Mouse (Mus musculus): ENCODE results near the gene Ago3. TPM values are rescaled to one million over a fixed set of nuclear protein-coding genes. Genes with fewer than 3 reads are reported as not detected.

The Ago3 gene
- total RNA-seq, 2 experiments from 2014 or later = 19.6 to 20.3 TPM

Other genes starting within 250 kb of the Ago3 start
- 100 to 1,000 TPM; 142 to 182 TPM for gene Thrap3, start 226.8 kb downstream of the Ago3 start, total RNA-seq (2021)
- 10 to 100 TPM; 56.3 to 63.1 TPM for gene Map7d1, start 173.2 kb downstream of the Ago3 start, total RNA-seq (2021)
- 10 to 100 TPM; 89.7 to 92.1 TPM for gene Trappc3, start 167.2 kb downstream of the Ago3 start, total RNA-seq (2021)
- gene Col8a2, start 142.8 kb downstream of the Ago3 start, total RNA-seq (2021) = 1 to 10 TPM; 2.6 to 2.8 TPM
- gene Adprhl2, start 107.9 kb downstream of the Ago3 start, total RNA-seq (2021) = 10 to 100 TPM; 31.0 to 31.2 TPM
- 1 to 10 TPM; 2.8 to 4.5 TPM for gene Tekt2, start 103.9 kb downstream of the Ago3 start, total RNA-seq (2021)
- gene Ago1, start 39.0 kb upstream of the Ago3 start, total RNA-seq (2021) = 10 to 100 TPM; 25.6 to 36.9 TPM
- 1 to 10 TPM; 4.8 to 5.1 TPM for gene Ago4, start 103.9 kb upstream of the Ago3 start, total RNA-seq (2021)
- gene Clspn, start 127.4 kb upstream of the Ago3 start, total RNA-seq (2021) = under 1 TPM; 0.54 to 0.96 TPM
- 10 to 100 TPM; 10.4 to 10.5 TPM for gene 5730409E04Rik, start 180.3 kb upstream of the Ago3 start, total RNA-seq (2021)
- gene Psmb2, start 248.1 kb upstream of the Ago3 start, total RNA-seq (2021) = 100 to 1,000 TPM; 161 to 163 TPM